Mouse (Mus musculus): Measurements from ENCODE around the gene Palm2. TPM values are rescaled to one million over a fixed set of nuclear protein-coding genes. Genes with fewer than 3 reads are reported as not detected.
A peak's percentile ranks its signal among the peaks of the same experiment; 100 is the strongest.

The Palm2 gene
- polyA plus RNA-seq, 1 experiment, result 0.05 TPM

- WGBS, result 94% methylated on average over 6 of the region's 6 CpGs
- no peak for DNase-seq
- no peak overlapping the region for H3K4me3 ChIP-seq (ENCODE audit: insufficient read depth, low read depth, low read length)
- H3K4me1 ChIP-seq (ENCODE audit: control insufficient read depth, insufficient read depth, low read length), result no peaks in the 10 kb centered on the region
- no peaks in the 10 kb centered on the region for H3K36me3 ChIP-seq (ENCODE audit: control insufficient read depth, insufficient read depth, low read length)
- H3K27ac ChIP-seq (ENCODE audit: insufficient read depth, low read depth, low read length), result no peak overlapping the region
- no peaks in the 10 kb centered on the region for H3K27me3 ChIP-seq (replicated peaks; ENCODE audit: control insufficient read depth, insufficient read depth, low read length)
- no peak for TF ChIP-seq CTCF (conservative IDR thresholded peaks at IDR 0.05; ENCODE audit: insufficient read depth, insufficient read length, low read depth, low read length)
- no peak for TF ChIP-seq POLR2A (IDR thresholded peaks at IDR 0.05; ENCODE audit: low read depth, low read length)
These were observed 165.9 kb downstream of the Palm2 start for GRCm38 (mm10) chr4:57599946-57600345.

GRCm38 (mm10) chr4:57600685-57601457 is 166.8 kb downstream of the Palm2 start:
- Histone ChIP-seq H3K4me1 (ENCODE audit: control insufficient read depth, insufficient read depth, low read length) (no peaks in the 10 kb centered on the region), H3K36me3 (ENCODE audit: control insufficient read depth, insufficient read depth, low read length) (no peaks in the 10 kb centered on the region), H3K27me3 (replicated peaks; ENCODE audit: control insufficient read depth, insufficient read depth, low read length) (no peaks in the 10 kb centered on the region), H3K27ac (ENCODE audit: insufficient read depth, low read depth, low read length) (no peak overlapping the region), H3K4me3 (ENCODE audit: insufficient read depth, low read depth, low read length) (no peak overlapping the region)
- DNase-seq, result no peak
- WGBS, result 85% methylated on average over 11 of the region's 11 CpGs
- no peak for TF ChIP-seq CTCF (conservative IDR thresholded peaks at IDR 0.05; ENCODE audit: insufficient read depth, insufficient read length, low read depth, low read length)
- TF ChIP-seq POLR2A (IDR thresholded peaks at IDR 0.05; ENCODE audit: low read depth, low read length), result no peak

DNA sequence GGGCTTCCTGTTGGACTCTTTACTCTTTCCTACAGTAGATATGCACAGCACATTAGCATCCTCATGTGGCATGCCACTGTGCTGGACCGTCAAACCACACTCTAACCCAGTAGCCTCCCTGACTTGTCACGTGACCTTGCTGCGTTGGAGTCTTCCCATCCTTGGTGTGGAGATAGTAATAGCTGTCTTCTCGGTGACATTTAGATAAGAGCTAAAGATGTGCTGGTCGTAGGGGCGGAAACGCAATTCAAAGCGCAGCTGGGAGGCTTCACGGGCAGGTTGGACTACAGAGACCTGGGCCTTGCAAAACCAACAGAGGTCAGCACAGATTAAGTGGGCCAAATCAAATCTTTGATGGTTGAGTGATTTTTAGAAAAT is 167.4 kb downstream of the Palm2 start:
- TF ChIP-seq POLR2A (IDR thresholded peaks at IDR 0.05; ENCODE audit: low read depth, low read length) (no peak), CTCF (conservative IDR thresholded peaks at IDR 0.05; ENCODE audit: insufficient read depth, insufficient read length, low read depth, low read length) (no peak)
- Histone ChIP-seq H3K4me3 (ENCODE audit: insufficient read depth, low read depth, low read length) (no peak overlapping the region), H3K36me3 (ENCODE audit: control insufficient read depth, insufficient read depth, low read length) (no peaks in the 10 kb centered on the region), H3K4me1 (ENCODE audit: control insufficient read depth, insufficient read depth, low read length) (no peaks in the 10 kb centered on the region), H3K27me3 (replicated peaks; ENCODE audit: control insufficient read depth, insufficient read depth, low read length) (no peaks in the 10 kb centered on the region), H3K27ac (ENCODE audit: insufficient read depth, low read depth, low read length) (no peak overlapping the region)
- DNase-seq, result no peak
- WGBS, result 42% methylated on average over 9 of the region's 9 CpGs

DNA sequence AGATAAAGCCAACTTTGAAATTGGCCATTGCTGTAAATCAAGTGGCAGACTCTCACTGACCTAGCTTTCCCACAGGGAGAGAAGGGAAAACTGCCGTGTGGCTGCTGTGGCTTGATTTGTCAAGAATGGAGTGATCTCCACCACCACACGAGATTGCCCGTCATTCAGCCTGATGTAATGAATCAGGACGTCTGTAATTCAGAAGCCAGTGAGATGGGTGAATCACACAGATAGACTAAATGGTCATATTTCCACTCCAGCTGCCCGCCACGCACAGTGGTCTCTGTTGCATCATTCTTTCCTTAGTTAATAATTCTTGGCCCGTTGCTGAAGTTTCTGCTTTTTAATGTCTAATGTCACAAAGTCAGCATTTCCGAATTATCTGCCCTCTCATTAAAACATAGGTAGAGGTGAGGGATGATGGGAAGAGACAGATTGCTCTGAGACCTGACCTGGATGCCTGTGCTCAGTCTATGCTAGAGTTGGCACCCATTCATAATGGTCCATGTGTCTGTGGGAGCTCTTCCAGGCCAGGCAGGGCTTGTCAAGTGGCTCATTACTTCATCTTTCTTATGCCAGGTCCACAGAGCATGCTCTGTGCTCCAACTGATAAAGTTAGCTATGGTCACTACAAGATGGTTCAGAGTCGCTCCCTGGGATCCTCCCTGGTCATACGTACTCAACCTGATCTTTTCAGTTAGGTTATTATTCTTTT is 168.0 kb downstream of the Palm2 start:
- no peaks in the 10 kb centered on the region for H3K4me1 ChIP-seq (ENCODE audit: control insufficient read depth, insufficient read depth, low read length)
- no peak for DNase-seq
- no peaks in the 10 kb centered on the region for H3K27me3 ChIP-seq (replicated peaks; ENCODE audit: control insufficient read depth, insufficient read depth, low read length)
- no peak overlapping the region for H3K4me3 ChIP-seq (ENCODE audit: insufficient read depth, low read depth, low read length)
- WGBS, result 54% methylated on average over 10 of the region's 10 CpGs
- no peak overlapping the region for H3K27ac ChIP-seq (ENCODE audit: insufficient read depth, low read depth, low read length)
- H3K36me3 ChIP-seq (ENCODE audit: control insufficient read depth, insufficient read depth, low read length), result no peaks in the 10 kb centered on the region
- TF ChIP-seq POLR2A (IDR thresholded peaks at IDR 0.05; ENCODE audit: low read depth, low read length) (no peak), CTCF (conservative IDR thresholded peaks at IDR 0.05; ENCODE audit: insufficient read depth, insufficient read length, low read depth, low read length) (no peak)

DNA sequence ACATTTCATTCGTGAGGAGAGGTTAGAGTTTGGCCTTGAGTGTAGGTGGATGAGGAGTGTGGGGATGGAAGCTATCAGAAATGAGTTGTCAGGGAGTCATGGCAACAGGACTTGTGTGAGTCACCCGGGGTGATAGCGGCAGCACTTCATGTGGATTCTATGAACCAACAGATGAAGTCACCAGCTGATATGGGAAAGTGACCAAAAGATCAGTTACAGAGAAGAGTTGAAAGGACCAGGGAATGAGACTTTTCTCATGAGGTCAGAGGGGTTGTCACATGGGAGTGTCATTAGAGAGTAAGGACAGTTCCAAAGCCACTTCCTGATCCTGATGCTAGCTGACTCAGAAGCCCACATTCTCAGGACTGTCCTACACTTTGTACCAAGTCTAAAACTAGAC is 172.2 kb downstream of the Palm2 start:
- 85% methylated on average over 3 of the region's 3 CpGs for whole genome bisulfite sequencing
- no peaks in the 10 kb centered on the region for H3K36me3 ChIP-seq (ENCODE audit: control insufficient read depth, insufficient read depth, low read length)
- no peaks in the 10 kb centered on the region for H3K27me3 ChIP-seq (replicated peaks; ENCODE audit: control insufficient read depth, insufficient read depth, low read length)
- H3K4me3 ChIP-seq (ENCODE audit: insufficient read depth, low read depth, low read length), result no peak overlapping the region
- TF ChIP-seq CTCF (conservative IDR thresholded peaks at IDR 0.05; ENCODE audit: insufficient read depth, insufficient read length, low read depth, low read length) (no peak), POLR2A (IDR thresholded peaks at IDR 0.05; ENCODE audit: low read depth, low read length) (no peak)
- H3K4me1 ChIP-seq (ENCODE audit: control insufficient read depth, insufficient read depth, low read length), result no peaks in the 10 kb centered on the region
- H3K27ac ChIP-seq (ENCODE audit: insufficient read depth, low read depth, low read length), result no peak overlapping the region
- DNase-seq, result no peak

GRCm38 (mm10) chr4:57607247-57607942 is 173.3 kb downstream of the Palm2 start:
- H3K27ac ChIP-seq (ENCODE audit: insufficient read depth, low read depth, low read length), result no peak overlapping the region
- peak; percentile 84 for DNase-seq
- 27% methylated on average over 22 of the region's 22 CpGs for WGBS
- no peaks in the 10 kb centered on the region for H3K27me3 ChIP-seq (replicated peaks; ENCODE audit: control insufficient read depth, insufficient read depth, low read length)
- no peaks in the 10 kb centered on the region for H3K36me3 ChIP-seq (ENCODE audit: control insufficient read depth, insufficient read depth, low read length)
- peak; percentile 81 for TF ChIP-seq CTCF (conservative IDR thresholded peaks at IDR 0.05; ENCODE audit: insufficient read depth, insufficient read length, low read depth, low read length)
- TF ChIP-seq POLR2A (IDR thresholded peaks at IDR 0.05; ENCODE audit: low read depth, low read length), result no peak
- H3K4me1 ChIP-seq (ENCODE audit: control insufficient read depth, insufficient read depth, low read length), result no peaks in the 10 kb centered on the region
- no peak overlapping the region for H3K4me3 ChIP-seq (ENCODE audit: insufficient read depth, low read depth, low read length)
